Mouse (Mus musculus): ENCODE results near the gene Dnah7c.
"Not testable (repeated sequence)": the region's sequence is repeated elsewhere in the genome, so short reads cannot be mapped to it uniquely, and the experiment has no call there.

DNA sequence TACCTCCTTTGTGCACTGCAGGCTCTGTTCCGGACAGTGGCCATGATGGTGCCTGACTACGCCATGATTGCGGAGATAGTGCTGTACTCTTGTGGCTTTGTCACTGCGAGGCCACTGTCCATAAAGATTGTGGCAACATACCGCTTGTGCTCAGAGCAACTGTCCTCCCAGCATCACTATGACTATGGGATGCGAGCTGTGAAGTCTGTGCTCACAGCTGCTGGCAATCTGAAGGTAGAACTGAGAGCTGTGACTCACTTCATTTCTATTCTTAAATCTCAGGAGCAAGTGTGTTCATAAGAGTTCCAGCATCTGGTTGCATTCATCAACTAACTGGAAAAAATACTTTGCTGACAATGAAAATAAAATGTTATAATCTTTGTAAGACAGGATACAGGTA, 200.5 kb downstream of the Dnah7c start:
- not testable (repeated sequence) for TF ChIP-seq CTCF (IDR thresholded peaks at IDR 0.05; ENCODE audit: control insufficient read depth, insufficient read depth, low read length); POLR2A (IDR thresholded peaks at IDR 0.05; ENCODE audit: borderline replicate concordance, control insufficient read depth, low read depth, low read length)

All from bone marrow, adult 2 months (tissue).